Mouse (Mus musculus) layer of hippocampus, postnatal 14 days (tissue): ENCODE measurements around the gene Thsd7a. TPM values are rescaled to one million over a fixed set of nuclear protein-coding genes. Genes with fewer than 3 reads are reported as not detected.

Experiments
- DNase-seq, 2 experiments: peaks; one replicate each; pipeline ENCODE4 v3.0.0; 2021 to 2022; ENCODE audit warnings: low spot score in 2 of 2, mixed read lengths in 1 of 2
- total RNA-seq, 2 experiments: library from RNA; stranded (reverse); gene quantifications; 2 replicates each; pipeline ENCODE4 v1.2.3; 2021

The Thsd7a gene
- total RNA-seq, 2 experiments from 2014 or later = 37.0 to 41.1 TPM

DNA sequence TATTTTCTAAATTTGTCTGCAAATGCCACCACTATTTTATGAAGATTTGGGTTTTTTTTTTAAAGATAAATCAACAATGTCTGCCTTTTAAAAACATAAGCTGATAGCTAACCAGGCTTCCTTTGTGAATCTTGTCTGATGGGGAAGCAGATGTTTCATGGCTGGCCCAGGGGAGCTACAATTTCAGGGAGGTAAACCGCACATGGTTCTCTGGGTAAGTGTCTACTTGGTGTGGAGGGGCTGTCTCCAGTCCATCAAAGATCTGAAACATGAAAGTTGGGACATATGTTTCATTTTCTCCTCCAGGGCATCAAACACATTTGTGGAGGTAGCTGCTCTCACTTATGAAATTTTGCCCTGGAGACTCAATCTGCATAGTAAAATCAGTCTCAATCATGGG, 55.5 kb downstream of the Thsd7a start:
- DNase-seq = no peak

DNA sequence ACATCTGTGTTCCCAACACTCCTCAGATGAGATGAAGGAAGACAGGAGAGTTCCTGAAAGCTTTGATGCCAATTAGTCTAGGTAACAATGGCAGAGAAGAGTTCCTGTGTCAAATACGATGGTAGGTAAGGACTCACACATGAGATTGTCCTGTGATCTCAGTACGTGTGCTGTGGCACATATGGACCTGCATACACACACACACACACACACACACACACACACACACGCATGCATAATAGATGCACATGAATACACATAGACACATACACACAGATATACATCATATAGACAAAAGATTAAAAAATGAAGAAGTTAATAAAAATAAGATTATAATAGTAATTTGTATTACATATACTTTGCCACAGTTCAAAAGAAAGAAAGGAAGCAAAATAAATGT, 56.0 kb downstream of the Thsd7a start:
- no peak for DNase-seq

DNA sequence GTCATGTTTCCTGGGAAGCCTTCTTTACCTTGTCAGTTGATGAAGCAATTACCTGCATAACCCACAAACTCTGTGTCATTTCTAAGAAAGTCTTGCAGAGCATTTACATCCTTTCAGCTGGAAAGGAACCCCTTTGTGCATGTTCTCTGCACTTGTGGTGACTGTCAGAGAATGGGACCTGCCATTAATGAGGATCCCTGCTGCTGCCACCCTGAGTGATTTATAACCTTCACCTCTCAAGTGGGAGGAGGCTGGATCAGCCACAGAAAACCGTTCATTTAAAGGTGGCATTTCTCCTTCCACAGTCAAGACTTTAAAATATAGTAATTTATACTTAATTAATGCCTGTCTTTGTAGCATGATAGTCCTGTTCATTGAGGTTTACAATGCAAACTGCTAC, 99.6 kb downstream of the Thsd7a start:
- DNase-seq = no peak

DNA sequence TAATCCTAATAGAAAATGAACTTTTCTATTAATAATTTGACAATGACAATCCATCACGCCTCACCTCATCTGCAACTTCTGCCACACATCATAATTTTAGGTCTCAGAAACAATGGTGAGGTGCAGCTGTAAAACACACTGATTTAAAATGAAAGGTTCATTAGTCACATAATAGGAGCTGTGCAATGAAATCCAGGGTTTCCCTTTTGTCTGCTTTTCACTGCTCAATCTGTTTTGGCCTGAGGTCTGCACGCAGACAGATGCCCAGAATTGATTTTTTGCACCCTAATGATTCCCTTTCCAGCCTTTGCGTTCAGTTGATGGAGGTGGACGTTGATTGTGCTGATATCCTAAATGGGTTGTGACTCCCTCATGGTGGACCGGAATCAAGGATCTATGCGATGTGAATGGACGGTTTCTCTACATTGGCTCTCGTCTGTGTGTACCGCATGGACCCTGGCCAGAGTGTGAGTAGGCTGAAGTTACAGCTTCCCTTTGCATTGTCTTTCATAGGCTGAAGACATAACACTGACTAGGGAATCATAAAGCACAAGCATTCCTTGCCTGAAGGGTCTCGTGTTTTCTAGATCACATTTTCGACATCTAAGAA, 120.5 kb downstream of the Thsd7a start:
- DNase-seq = peak; percentile 8 to 20

DNA sequence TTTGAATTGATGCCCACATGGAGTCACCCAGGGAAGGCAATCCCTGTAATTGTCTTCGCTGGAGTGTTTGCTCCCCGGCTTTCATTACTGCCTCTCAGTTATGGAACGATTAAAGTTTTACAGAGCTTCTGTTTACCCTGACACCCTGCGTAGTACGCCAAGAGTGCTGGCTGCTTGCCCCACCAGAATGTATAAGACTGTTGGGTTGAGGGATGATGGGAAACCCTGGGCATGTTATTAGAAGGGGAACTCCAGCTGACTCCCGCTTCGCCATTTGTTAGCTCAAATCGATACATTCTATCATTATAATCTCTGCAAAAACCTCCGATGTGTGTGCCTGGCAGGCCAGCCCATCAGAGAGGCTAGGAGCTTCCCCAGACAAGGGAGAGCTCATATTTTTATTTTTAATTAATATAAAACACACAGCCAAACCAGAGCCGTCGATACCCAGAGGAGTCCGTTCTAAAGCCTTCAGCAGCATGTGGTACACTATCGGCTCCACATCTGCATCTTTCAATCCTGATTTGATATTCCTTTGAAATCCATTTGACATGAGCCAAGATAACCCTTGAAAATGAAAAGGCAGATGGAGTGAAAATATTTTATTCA, 142.5 kb downstream of the Thsd7a start:
- peak; percentile 6 to 29 for DNase-seq

- DNase-seq = peak in 1 of 2 experiments; percentile 28
These were observed 146.3 kb downstream of the Thsd7a start for GRCm38 (mm10) chr6:12602927-12603326.

DNA sequence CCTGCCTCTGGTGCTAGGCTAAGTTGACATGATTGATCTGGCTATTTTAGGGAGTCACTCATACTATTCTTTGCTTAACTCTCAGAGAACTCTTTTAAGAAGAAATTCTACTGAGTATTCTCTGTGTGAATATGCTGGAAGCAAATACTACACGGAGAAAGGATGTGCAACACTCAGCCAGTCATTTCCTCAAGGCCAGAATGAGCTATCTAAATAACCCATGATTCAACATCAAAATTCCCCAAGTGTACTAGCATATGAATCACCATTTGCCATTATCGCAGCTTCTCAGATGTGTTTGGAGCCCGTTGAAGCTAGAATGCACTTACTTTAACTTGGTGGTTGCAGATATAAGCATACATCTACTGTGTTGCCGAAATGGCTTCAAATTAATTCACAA, 147.0 kb downstream of the Thsd7a start:
- DNase-seq = no peak

GRCm38 (mm10) chr6:12584456-12584855, 164.8 kb downstream of the Thsd7a start:
- DNase-seq = no peak

DNA sequence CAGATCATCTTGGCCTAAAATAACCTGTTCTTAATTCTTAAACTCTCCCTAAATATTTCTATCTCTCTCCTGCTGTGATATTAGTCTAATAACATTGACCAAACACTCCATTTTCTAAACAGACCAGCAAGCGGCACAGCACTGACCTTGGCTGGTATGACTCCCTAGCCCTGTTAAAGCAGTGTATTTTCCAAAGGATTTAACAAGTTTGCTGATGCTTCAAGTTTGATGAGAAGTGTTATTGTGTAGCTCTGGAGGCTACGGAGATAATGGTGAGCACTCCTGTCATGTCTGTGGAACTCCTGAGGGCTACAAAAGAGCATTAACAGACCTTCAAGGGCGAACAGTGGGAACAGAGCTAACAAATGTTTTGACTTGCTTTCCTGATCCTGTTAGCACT, 168.1 kb downstream of the Thsd7a start:
- no peak for DNase-seq

GRCm38 (mm10) chr6:12575619-12576216, 173.5 kb downstream of the Thsd7a start:
- DNase-seq = no peak

GRCm38 (mm10) chr6:12572202-12572601, 177.0 kb downstream of the Thsd7a start:
- no peak for DNase-seq

DNA sequence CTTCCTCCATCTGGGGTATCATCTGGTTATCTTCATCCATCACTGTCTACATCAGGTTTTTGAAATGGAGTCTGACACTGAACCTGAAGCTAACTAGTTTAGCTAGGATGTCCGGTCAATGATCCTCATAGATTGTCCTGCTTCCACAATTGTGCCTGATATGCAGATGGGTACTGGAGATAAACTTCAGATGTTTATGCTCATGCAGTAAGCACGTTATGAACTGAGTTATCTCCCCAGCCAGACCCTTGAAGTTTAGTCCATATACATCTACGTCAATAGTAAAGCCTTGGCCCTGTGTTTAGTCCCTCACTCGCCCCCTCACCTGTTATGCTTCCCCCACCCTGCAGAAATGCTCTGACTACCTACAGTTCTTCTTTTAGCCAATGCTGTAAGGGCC, 184.1 kb downstream of the Thsd7a start:
- no peak for DNase-seq

GRCm38 (mm10) chr6:12562336-12562735, 186.9 kb downstream of the Thsd7a start:
- no peak for DNase-seq

- DNase-seq = no peak
These were observed 188.7 kb downstream of the Thsd7a start for GRCm38 (mm10) chr6:12560500-12560899.

DNA sequence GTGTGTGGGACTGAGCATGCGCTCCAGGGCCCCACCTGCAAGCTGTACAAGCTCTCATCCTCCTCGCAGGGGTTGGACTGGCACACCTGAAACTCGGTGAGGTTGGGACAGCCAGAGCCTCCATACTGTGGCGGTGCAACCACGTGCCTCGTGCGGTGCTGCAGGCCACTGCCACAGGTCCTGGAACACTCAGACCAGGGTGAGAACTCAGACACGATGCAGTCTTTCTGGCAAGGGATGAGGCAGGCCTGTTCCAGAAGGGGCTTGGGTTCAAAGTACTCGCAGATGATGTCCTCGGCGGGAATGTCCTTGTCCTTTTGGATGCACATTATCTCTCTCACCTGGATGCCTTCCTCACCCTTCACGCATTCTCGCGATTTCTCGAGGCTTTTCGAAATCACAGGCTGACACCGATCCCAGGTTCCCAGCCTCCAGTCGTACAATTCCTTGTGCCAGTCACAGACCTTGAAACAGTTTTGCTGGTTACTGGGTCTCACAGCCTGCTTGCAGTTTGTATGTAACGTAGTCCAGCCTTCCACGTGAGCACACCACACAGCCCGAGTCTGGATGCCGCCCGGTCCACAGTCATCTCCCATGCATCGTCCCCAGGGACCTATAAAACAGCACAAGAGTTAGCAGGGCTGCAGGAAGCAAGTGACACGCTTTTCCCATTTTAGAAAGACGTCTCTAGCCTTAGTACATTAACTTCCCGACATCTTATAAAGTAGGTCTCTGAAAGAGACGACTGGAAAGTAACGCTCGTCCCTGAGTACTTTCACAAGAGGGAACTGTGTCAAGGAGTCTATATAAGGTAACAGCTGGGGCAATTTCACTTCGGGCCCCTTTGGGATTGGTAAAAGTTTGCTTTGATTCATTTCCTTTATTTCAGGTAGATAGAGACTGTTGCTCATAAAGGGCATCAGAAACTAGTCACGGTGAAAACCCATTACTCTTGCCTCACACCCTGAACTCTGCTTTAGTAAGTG, 193.8 kb downstream of the Thsd7a start:
- no peak for DNase-seq

GRCm38 (mm10) chr6:12551176-12551575, 198.0 kb downstream of the Thsd7a start:
- DNase-seq = no peak

DNA sequence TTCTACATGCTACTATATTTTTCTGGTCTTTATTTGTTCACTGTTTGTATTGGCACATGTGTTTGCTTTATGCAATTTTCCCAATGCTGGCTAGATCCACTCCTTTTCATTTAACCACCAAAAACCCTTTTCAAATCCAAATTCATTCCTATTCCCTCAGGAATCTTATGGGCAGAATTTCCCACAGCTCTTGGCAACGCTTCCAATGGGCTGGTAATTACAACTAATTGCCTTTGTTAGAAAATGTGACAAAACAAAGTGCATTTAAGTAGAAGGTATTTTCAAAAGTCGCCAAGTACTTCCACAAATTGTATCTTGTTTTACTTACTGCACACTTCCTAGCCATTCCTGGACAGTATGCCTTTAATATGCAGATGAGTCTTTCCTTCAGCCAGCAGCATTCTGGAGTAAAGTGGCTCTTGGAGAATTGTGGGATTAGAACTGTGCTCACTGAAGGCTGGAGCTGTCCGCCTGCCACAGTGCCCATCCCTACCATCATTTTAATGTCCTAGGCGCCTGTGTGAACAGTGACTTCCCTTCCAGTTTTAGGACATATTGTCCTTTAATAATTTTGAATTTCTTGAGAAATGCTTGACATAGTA, 199.1 kb downstream of the Thsd7a start:
- DNase-seq = peak in 1 of 2 experiments; percentile 13

DNA sequence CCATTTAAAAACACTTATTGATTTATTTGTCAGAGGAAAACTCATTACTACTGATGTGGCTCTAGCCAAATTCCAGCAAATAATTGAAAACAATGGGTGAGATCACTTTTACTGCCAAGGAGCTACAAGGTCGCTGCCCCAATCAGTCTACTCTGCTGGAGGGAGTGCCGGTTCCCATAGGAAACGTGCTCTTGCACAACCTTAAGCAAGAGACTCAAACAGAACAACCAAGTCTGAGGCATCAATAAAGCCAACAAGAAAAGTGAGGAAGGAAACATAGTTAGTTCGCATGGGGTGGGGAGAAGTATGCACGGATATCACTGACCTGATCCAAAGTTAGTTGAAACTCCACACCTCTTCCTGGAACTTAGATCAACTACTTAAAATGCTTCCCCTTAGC, 205.1 kb downstream of the Thsd7a start:
- DNase-seq = no peak

DNA sequence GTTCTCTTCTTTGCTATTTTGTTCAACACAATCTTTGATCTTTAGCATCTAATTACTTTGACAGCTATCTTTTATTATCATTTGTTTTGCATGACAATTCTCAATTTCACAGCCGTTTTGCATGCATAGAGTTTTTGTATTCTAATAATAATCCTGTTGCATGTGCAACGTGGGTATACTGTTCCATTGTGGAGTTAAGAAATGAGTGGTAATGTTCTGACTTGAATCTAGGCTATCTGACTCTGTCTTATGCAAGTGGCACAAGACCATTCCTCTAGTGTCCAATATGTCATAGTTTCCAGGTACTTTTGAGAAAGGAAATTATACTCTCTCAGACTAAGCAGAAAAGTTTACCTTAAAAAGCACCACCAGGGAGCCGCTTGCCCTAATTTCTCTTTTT, 206.7 kb downstream of the Thsd7a start:
- DNase-seq = no peak

DNA sequence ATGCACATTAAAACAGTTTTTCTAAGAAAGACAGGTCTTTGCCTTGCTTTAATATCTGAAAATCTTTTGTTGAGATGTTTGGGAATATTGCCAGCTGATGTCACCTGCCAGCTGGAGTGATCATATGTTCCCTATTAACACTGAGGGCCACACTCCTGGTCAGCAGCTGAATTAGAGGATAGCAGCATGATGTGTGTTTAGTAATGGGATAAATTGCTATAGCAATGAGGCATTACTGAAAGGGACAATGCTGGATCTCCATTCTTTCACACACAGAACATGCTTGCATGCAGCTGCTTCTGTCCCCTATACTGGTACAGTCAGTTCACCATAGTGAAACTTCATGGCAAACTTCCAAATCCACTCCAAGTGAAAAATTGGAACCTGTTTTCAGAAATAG, 230.1 kb downstream of the Thsd7a start:
- DNase-seq = peak; percentile 5 to 12

DNA sequence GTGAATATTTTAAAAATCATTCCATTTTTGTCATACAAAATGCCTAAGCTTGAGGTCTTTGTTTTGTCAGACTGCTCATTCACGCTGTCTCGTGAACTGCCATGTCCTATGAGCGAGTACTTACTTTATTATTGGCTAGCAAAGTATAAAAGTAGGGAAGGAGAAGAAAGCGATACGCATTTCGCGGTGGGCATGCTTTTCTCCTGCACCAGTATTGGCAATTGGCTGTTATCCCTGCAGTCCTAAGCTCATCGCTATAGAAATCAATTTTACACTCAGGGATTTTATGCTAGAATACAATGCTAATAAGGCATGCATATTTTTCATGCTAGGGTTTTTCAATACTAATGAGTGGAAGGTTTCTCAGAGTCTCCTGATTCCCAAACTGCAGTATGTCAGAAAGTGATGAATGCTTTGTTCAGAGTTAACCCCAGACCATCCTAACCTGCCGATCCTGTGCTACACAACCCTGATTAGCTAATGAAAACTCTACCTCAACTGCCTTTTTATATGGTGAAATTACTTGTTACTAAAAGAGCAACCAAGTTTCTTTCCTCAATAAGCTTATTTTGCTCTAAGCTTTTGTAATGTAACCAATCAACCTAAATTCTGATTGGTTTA, 230.8 kb downstream of the Thsd7a start:
- no peak for DNase-seq
